Mouse (Mus musculus) embryo, embryonic 11 days (tissue): ENCODE measurements around the gene Izumo1.
"Not testable (repeated sequence)": the region's sequence is repeated elsewhere in the genome, so short reads cannot be mapped to it uniquely, and the experiment has no call there.

Source experiments
- DNase-seq: peaks from one replicate; pipeline ENCODE4 v3.0.0-alpha.2; 2015

The Izumo1 gene

GRCm38 (mm10) chr7:45643441-45644178 lies 22.0 kb downstream of the Izumo1 start:
- peak; percentile 98 for DNase-seq

GRCm38 (mm10) chr7:45644183-45644582 lies 22.6 kb downstream of the Izumo1 start:
- peak; percentile 72 for DNase-seq

GRCm38 (mm10) chr7:45644872-45645590 lies 23.4 kb downstream of the Izumo1 start:
- DNase-seq, result no peak

- DNase-seq, result no peak
Observed at GRCm38 (mm10) chr7:45645591-45645971, 24.0 kb downstream of the Izumo1 start.

- no peak for DNase-seq
Observed at GRCm38 (mm10) chr7:45646671-45647070, 25.1 kb downstream of the Izumo1 start.

GRCm38 (mm10) chr7:45649351-45649750 lies 27.7 kb downstream of the Izumo1 start:
- no peak for DNase-seq

- DNase-seq, result not testable (repeated sequence)
Observed at GRCm38 (mm10) chr7:45650484-45650883, 28.9 kb downstream of the Izumo1 start.

GRCm38 (mm10) chr7:45654424-45655047 lies 32.9 kb downstream of the Izumo1 start:
- peak; percentile 51 for DNase-seq

GRCm38 (mm10) chr7:45660746-45661478 lies 39.3 kb downstream of the Izumo1 start:
- DNase-seq, result no peak

- not testable (repeated sequence) for DNase-seq
Observed at GRCm38 (mm10) chr7:45661702-45662101, 40.1 kb downstream of the Izumo1 start.

- DNase-seq, result no peak
Observed at GRCm38 (mm10) chr7:45665303-45666138, 43.9 kb downstream of the Izumo1 start.

GRCm38 (mm10) chr7:45666161-45666560 lies 44.5 kb downstream of the Izumo1 start, which contains the start of gene Fut2:
Fut2 (minus strand) TSS chr7:45666394.
- no peak for DNase-seq

GRCm38 (mm10) chr7:45667761-45668160 lies 46.1 kb downstream of the Izumo1 start:
- no peak for DNase-seq

GRCm38 (mm10) chr7:45668921-45669320 lies 47.3 kb downstream of the Izumo1 start:
- no peak for DNase-seq

GRCm38 (mm10) chr7:45677627-45678295 lies 56.1 kb downstream of the Izumo1 start:
- no peak for DNase-seq
